Mouse (Mus musculus): Measurements from ENCODE around the gene Ctu2. TPM values are rescaled to one million over a fixed set of nuclear protein-coding genes. Genes with fewer than 3 reads are reported as not detected.

The Ctu2 gene
- polyA plus RNA-seq (2016; fragmentation: Nextera tagmentation; extraction: Ambion mirVana) = 37.1 and 38.7 TPM in 2 replicates

GRCm38 (mm10) chr8:122475580-122476320, at the start of gene Ctu2, which contains the start of gene Rnf166:
Gene Ctu2, plus strand, starts transcription at chr8:122476143.
Gene Rnf166, minus strand, starts transcription at chr8:122476064.
- H3K27me3 ChIP-seq (replicated peaks) = no peaks in the 10 kb centered on the region
- peaks cover 63% of the 10 kb centered on the region for H3K36me3 ChIP-seq
- H3K4me1 ChIP-seq = peaks cover 44% of the 10 kb centered on the region
- ATAC-seq = peak; percentile 85
- H3K4me2 ChIP-seq = peak within 1 kb of the TSS; percentile 95
- peak within 1 kb of the TSS; percentile 94 for H3K9ac ChIP-seq
- no peaks in the 10 kb centered on the region for H3K9me3 ChIP-seq (replicated peaks)
- under 1% methylated on average over 84 of the region's 103 CpGs for WGBS (ENCODE audit: insufficient replicate concordance)
- peak within 1 kb of the TSS; percentile 81 for H3K27ac ChIP-seq
- peak within 1 kb of the TSS; percentile 99 for H3K4me3 ChIP-seq

GRCm38 (mm10) chr8:122426145-122426544, 49.8 kb upstream of the Ctu2 start:
- Histone ChIP-seq H3K27me3 (replicated peaks) (no peaks in the 10 kb centered on the region), H3K4me1 (peaks cover 18% of the 10 kb centered on the region), H3K9me3 (replicated peaks) (no peaks in the 10 kb centered on the region), H3K9ac (no peak overlapping the region), H3K4me3 (no peak overlapping the region), H3K4me2 (no peak overlapping the region), H3K36me3 (peaks cover 12% of the 10 kb centered on the region; the same call in 1 of the 2 replicates), H3K27ac (no peak overlapping the region)
- ATAC-seq = no peak
- 41% methylated on average over 9 of the region's 9 CpGs for WGBS (ENCODE audit: insufficient replicate concordance)

- no peak overlapping the region for H3K4me3 ChIP-seq
- WGBS (ENCODE audit: insufficient replicate concordance) = 77% methylated on average over 7 of the region's 7 CpGs
- peaks cover 27% of the 10 kb centered on the region for H3K4me1 ChIP-seq
- H3K9ac ChIP-seq = no peak overlapping the region
- H3K27ac ChIP-seq = no peak overlapping the region
- H3K36me3 ChIP-seq = peaks cover 12% of the 10 kb centered on the region; the same call in 1 of the 2 replicates
- H3K9me3 ChIP-seq (replicated peaks) = no peaks in the 10 kb centered on the region
- no peak overlapping the region for H3K4me2 ChIP-seq
- no peaks in the 10 kb centered on the region; the same call in 1 of the 2 replicates for H3K27me3 ChIP-seq (replicated peaks)
- no peak for ATAC-seq
Observed at GRCm38 (mm10) chr8:122427607-122428006, 48.3 kb upstream of the Ctu2 start.

- no peak overlapping the region for H3K4me3 ChIP-seq
- WGBS (ENCODE audit: insufficient replicate concordance) = 62% methylated on average over 9 of the region's 9 CpGs
- peaks cover 12% of the 10 kb centered on the region; the same call in 1 of the 2 replicates for H3K36me3 ChIP-seq
- no peaks in the 10 kb centered on the region; the same call in 1 of the 2 replicates for H3K27me3 ChIP-seq (replicated peaks)
- H3K27ac ChIP-seq = no peak overlapping the region
- H3K9me3 ChIP-seq (replicated peaks) = no peaks in the 10 kb centered on the region
- no peak overlapping the region for H3K9ac ChIP-seq
- H3K4me2 ChIP-seq = no peak overlapping the region
- peaks cover 33% of the 10 kb centered on the region for H3K4me1 ChIP-seq
- ATAC-seq = no peak
Observed at GRCm38 (mm10) chr8:122428163-122428562, 47.8 kb upstream of the Ctu2 start.

- H3K4me1 ChIP-seq = peaks cover 40% of the 10 kb centered on the region
- WGBS (ENCODE audit: insufficient replicate concordance) = 58% methylated on average over 10 of the region's 10 CpGs
- peaks cover 3% of the 10 kb centered on the region; the same call in 1 of the 2 replicates for H3K27me3 ChIP-seq (replicated peaks)
- 0 out of 2 replicates have a peak overlapping the region, but pooled peaks have one; percentile 3 for H3K27ac ChIP-seq
- no peaks in the 10 kb centered on the region for H3K9me3 ChIP-seq (replicated peaks)
- ATAC-seq = no peak
- H3K4me2 ChIP-seq = no peak overlapping the region
- H3K4me3 ChIP-seq = no peak overlapping the region
- peaks cover 23% of the 10 kb centered on the region for H3K36me3 ChIP-seq
- no peak overlapping the region for H3K9ac ChIP-seq
Observed at GRCm38 (mm10) chr8:122430058-122430636, 45.8 kb upstream of the Ctu2 start.

- no peak for ATAC-seq
- 0 out of 2 replicates have a peak overlapping the region, but pooled peaks have one; percentile 3 for H3K27ac ChIP-seq
- no peak overlapping the region for H3K9ac ChIP-seq
- peaks cover 40% of the 10 kb centered on the region for H3K4me1 ChIP-seq
- H3K27me3 ChIP-seq (replicated peaks) = peaks cover 3% of the 10 kb centered on the region; the same call in 1 of the 2 replicates
- no peak overlapping the region for H3K4me3 ChIP-seq
- peaks cover 26% of the 10 kb centered on the region for H3K36me3 ChIP-seq
- H3K4me2 ChIP-seq = peak overlapping the region; percentile 90; the same call in 1 of the 2 replicates
- 67% methylated on average over 3 of the region's 3 CpGs for WGBS (ENCODE audit: insufficient replicate concordance)
- H3K9me3 ChIP-seq (replicated peaks) = 0 out of 2 replicates have a peak, but pooled peaks cover 3% of the 10 kb centered on the region
Observed at GRCm38 (mm10) chr8:122430646-122431045, 45.3 kb upstream of the Ctu2 start.

GRCm38 (mm10) chr8:122431694-122432442, 44.1 kb upstream of the Ctu2 start:
- peak overlapping the region; percentile 68 for H3K27ac ChIP-seq
- peak overlapping the region; percentile 67 for H3K9ac ChIP-seq
- peaks cover 40% of the 10 kb centered on the region for H3K4me1 ChIP-seq
- 19% methylated on average over 18 of the region's 18 CpGs for WGBS (ENCODE audit: insufficient replicate concordance)
- no peak for ATAC-seq
- peak overlapping the region; percentile 63 for H3K4me3 ChIP-seq
- peaks cover 38% of the 10 kb centered on the region for H3K36me3 ChIP-seq
- H3K27me3 ChIP-seq (replicated peaks) = peaks cover 3% of the 10 kb centered on the region; the same call in 1 of the 2 replicates
- H3K4me2 ChIP-seq = peak overlapping the region; percentile 90
- 0 out of 2 replicates have a peak, but pooled peaks cover 3% of the 10 kb centered on the region for H3K9me3 ChIP-seq (replicated peaks)

GRCm38 (mm10) chr8:122432443-122433268, 43.3 kb upstream of the Ctu2 start, which contains the start of gene Cyba:
Gene Cyba, minus strand, starts transcription at chr8:122432930.
- 1% methylated on average over 45 of the region's 45 CpGs for WGBS (ENCODE audit: insufficient replicate concordance)
- H3K36me3 ChIP-seq = peaks cover 40% of the 10 kb centered on the region
- H3K4me3 ChIP-seq = peak within 1 kb of the TSS; percentile 63
- peak within 1 kb of the TSS; percentile 90 for H3K4me2 ChIP-seq
- peaks cover 3% of the 10 kb centered on the region; the same call in 1 of the 2 replicates for H3K27me3 ChIP-seq (replicated peaks)
- 0 out of 2 replicates have a peak, but pooled peaks cover 3% of the 10 kb centered on the region for H3K9me3 ChIP-seq (replicated peaks)
- peak within 1 kb of the TSS; percentile 68 for H3K27ac ChIP-seq
- peak within 1 kb of the TSS; percentile 67 for H3K9ac ChIP-seq
- ATAC-seq = peak; percentile 75
- H3K4me1 ChIP-seq = peaks cover 42% of the 10 kb centered on the region

GRCm38 (mm10) chr8:122433269-122433905, 42.6 kb upstream of the Ctu2 start:
- WGBS (ENCODE audit: insufficient replicate concordance) = 57% methylated on average over 11 of the region's 11 CpGs
- Histone ChIP-seq H3K4me1 (peaks cover 49% of the 10 kb centered on the region), H3K27me3 (replicated peaks) (peaks cover 3% of the 10 kb centered on the region; the same call in 1 of the 2 replicates), H3K4me3 (no peak overlapping the region), H3K4me2 (peak overlapping the region; percentile 90), H3K27ac (0 out of 2 replicates have a peak overlapping the region, but pooled peaks have one; percentile 68), H3K36me3 (peaks cover 40% of the 10 kb centered on the region), H3K9me3 (replicated peaks) (0 out of 2 replicates have a peak, but pooled peaks cover 3% of the 10 kb centered on the region), H3K9ac (no peak overlapping the region)
- ATAC-seq = peak; percentile 30; the same call in 1 of the 2 replicates

- Histone ChIP-seq H3K36me3 (peaks cover 48% of the 10 kb centered on the region), H3K27me3 (replicated peaks) (peaks cover 3% of the 10 kb centered on the region; the same call in 1 of the 2 replicates), H3K4me3 (no peak overlapping the region), H3K9me3 (replicated peaks) (0 out of 2 replicates have a peak, but pooled peaks cover 3% of the 10 kb centered on the region), H3K4me2 (no peak overlapping the region), H3K9ac (no peak overlapping the region), H3K27ac (no peak overlapping the region), H3K4me1 (peaks cover 50% of the 10 kb centered on the region)
- WGBS (ENCODE audit: insufficient replicate concordance) = 80% methylated on average over 6 of the region's 6 CpGs
- ATAC-seq = no peak
Observed at GRCm38 (mm10) chr8:122435375-122435774, 40.6 kb upstream of the Ctu2 start.

Data from liver, embryonic 12.5 days (tissue).